Mouse (Mus musculus): Measurements from ENCODE around the gene Gm10961.
A peak's percentile ranks its signal among the peaks of the same experiment; 100 is the strongest.

- TF ChIP-seq POLR2A (IDR thresholded peaks at IDR 0.05; ENCODE audit: borderline replicate concordance, low read depth, low read length), result no peak
- TF ChIP-seq CTCF (IDR thresholded peaks at IDR 0.05; ENCODE audit: low read depth, low read length), result peak; percentile 24; the same call in 1 of the 2 replicates
Observed at GRCm38 (mm10) chr3:107612902-107613525, 18.1 kb upstream of the Gm10961 start.
